Mouse (Mus musculus) hindbrain, embryonic 16.5 days (tissue): Measurements from ENCODE around the gene Snrpf. TPM values are rescaled to one million over a fixed set of nuclear protein-coding genes. Genes with fewer than 3 reads are reported as not detected.
A peak's percentile ranks its signal among the peaks of the same experiment; 100 is the strongest.

Source experiments
- ATAC-seq: fragments of 200-750 bp; cut with Nextera tagmentation; 2 replicates; pipeline ENCODE4 v1.8.0; 2017; ENCODE audit warnings: moderate TSS enrichment, moderate library complexity
- H3K27ac ChIP-seq: fragments of 300-500 bp; sonication (generic); 2 replicates; pipeline ENCODE4 v1.5.1; 2014; ENCODE audit warnings: low read depth, mild to moderate bottlenecking, control low read depth, low read length, moderate library complexity
- H3K27me3 ChIP-seq: fragments of 300-500 bp; sonication (generic); replicated peaks from 2 replicates; pipeline ENCODE4 v1.6.1; 2014; ENCODE audit warnings: low read length; ENCODE audit not compliant: control insufficient read depth, insufficient read depth
- H3K36me3 ChIP-seq: fragments of 300-500 bp; sonication (generic); 2 replicates; pipeline ENCODE4 v1.6.1; 2014; ENCODE audit warnings: mild to moderate bottlenecking, low read length, moderate library complexity, mixed read lengths; ENCODE audit not compliant: control insufficient read depth, insufficient read depth
- H3K4me1 ChIP-seq: fragments of 300-500 bp; sonication (generic); 2 replicates; pipeline ENCODE4 v1.6.1; 2014; ENCODE audit warnings: low read depth, low read length; ENCODE audit not compliant: control insufficient read depth, insufficient read depth
- H3K4me2 ChIP-seq: fragments of 300-500 bp; sonication (generic); 2 replicates; pipeline ENCODE4 v1.6.1; 2014; ENCODE audit warnings: mild to moderate bottlenecking, low read length, control low read depth, moderate library complexity
- H3K4me3 ChIP-seq: fragments of 300-500 bp; sonication (generic); 2 replicates; pipeline ENCODE4 v1.5.1; 2014; ENCODE audit warnings: mild to moderate bottlenecking, low read length, control low read depth, moderate library complexity
- H3K9ac ChIP-seq: fragments of 300-500 bp; sonication (generic); 2 replicates; pipeline ENCODE4 v1.6.1; 2014; ENCODE audit warnings: low read depth, mild to moderate bottlenecking, control low read depth, low read length, moderate library complexity
- H3K9me3 ChIP-seq: fragments of 300-500 bp; sonication (generic); 2 replicates; pipeline ENCODE4 v1.6.1; 2014; ENCODE audit warnings: mild to moderate bottlenecking, low read length, moderate library complexity; ENCODE audit not compliant: control insufficient read depth
- WGBS: fragments of 180-500 bp; shearing (Covaris S2); extraction: QIAGEN DNeasy Blood & Tissue Kit; methylation state at CpG from one replicate; pipeline ENCODE4 v1.1.7; 2014; 5-methylcytosine and 5-hydroxymethylcytosine counted together
- polyA plus RNA-seq: library from polyadenylated mRNA; unstranded; fragments of >200 nt; fragmentation: Nextera tagmentation; extraction: Ambion mirVana; gene quantifications from 2 replicates; pipeline ENCODE4 v1.2.1, GENCODE M21; 2015

Snrpf gene
- polyA plus RNA-seq, 1 experiment from 2014 or later, result 54.7 TPM

DNA sequence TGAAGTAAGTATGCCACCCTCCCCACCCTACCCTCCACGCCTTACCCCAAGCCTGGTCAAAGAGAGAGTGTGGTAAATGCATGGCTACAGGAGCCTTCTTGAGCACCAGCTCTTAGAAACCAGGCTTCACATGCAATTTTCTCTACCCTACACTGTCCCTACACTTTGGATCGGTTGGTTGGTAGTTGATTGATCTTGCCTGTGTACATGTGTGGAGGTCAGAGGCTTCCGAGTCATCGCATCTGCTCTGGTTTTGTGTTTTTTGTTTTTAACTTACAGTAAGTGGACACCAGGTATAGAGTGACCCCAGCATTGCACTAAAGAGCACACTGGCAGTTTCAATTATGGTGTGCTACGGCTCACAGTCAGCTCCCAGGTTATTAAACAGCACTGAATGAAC is 45.3 kb downstream of the Snrpf start:
- 76% methylated on average over 5 of the region's 5 CpGs for WGBS
- Histone ChIP-seq H3K27ac (no peak overlapping the region), H3K27me3 (no peaks in the 10 kb centered on the region), H3K4me1 (peaks cover 7% of the 10 kb centered on the region), H3K36me3 (no peaks in the 10 kb centered on the region), H3K4me3 (no peak overlapping the region), H3K9me3 (no peaks in the 10 kb centered on the region), H3K9ac (no peak overlapping the region), H3K4me2 (no peak overlapping the region)
- no peak for ATAC-seq

DNA sequence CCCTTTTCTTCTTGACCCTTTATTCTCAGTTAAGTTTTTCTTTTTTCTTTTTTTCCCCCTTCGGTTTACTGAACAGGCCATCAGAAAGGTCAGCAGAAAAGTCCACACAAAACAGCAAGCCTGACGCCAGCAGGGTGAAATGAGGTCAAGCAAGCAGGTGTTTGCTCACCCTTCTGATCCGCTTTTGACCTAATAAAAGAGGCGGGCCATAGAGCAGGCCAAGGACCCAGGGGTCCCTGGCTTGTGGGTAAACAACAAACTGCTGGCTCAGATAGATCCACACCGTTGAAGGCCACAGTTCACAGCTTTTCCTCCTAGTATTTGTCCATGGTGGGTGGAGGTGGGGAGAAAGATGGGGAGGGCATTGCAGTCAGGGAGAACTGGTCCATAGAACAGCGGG is 46.3 kb downstream of the Snrpf start:
- no peaks in the 10 kb centered on the region for H3K36me3 ChIP-seq
- H3K27ac ChIP-seq, result no peak overlapping the region
- 53% methylated on average over 6 of the region's 6 CpGs for WGBS
- no peak overlapping the region for H3K4me2 ChIP-seq
- peaks cover 7% of the 10 kb centered on the region for H3K4me1 ChIP-seq
- no peak for ATAC-seq
- no peaks in the 10 kb centered on the region for H3K27me3 ChIP-seq
- H3K9me3 ChIP-seq, result no peaks in the 10 kb centered on the region
- H3K9ac ChIP-seq, result no peak overlapping the region
- H3K4me3 ChIP-seq, result no peak overlapping the region

DNA sequence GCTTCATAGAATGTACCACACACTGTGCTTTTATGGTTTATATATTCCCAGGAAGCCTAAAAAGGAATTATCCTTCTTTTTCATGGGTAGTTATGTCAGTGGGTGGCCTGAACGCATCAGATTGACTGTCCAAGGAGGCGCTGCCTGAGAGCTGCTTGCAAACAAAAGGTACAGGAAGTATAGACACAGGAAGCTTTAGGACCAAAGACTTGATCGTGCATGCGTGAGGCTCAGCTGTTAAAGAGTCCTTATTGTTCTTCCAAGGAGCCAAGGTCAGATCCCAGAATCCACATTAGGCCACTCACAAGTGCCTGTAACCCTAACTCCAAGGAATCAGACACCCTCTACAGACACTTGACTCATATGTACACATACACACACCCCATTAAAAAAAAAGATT is 47.1 kb downstream of the Snrpf start:
- H3K4me2 ChIP-seq, result no peak overlapping the region; the same call in 1 of the 2 replicates

DNA sequence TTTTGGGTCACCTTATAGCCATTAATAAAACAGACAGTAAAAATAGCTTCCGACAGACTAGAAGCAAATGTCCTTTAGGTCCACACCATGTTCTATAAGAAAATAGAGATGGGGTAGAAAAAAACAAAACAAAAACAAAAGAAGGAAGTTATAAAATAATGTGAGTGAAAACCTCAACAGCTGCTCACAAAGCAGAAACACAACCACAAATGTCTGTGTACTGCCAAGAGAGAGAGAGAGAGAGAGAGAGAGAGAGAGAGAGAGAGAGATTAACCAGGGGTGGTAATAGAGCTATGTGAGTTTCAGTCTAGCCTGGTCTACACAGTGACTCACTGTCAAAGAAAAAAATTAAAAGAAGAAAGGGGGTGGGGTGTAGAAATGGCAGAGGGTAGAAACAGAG is 47.9 kb downstream of the Snrpf start:
- Histone ChIP-seq H3K4me3 (no peak overlapping the region), H3K27me3 (no peaks in the 10 kb centered on the region; the same call in 1 of the 2 replicates), H3K9ac (no peak overlapping the region), H3K27ac (no peak overlapping the region), H3K9me3 (no peaks in the 10 kb centered on the region), H3K4me1 (peaks cover 7% of the 10 kb centered on the region), H3K4me2 (no peak overlapping the region), H3K36me3 (no peaks in the 10 kb centered on the region)
- 85% methylated on average over 1 of the region's 1 CpGs for WGBS
- no peak for ATAC-seq

More for the DNA sequence above, 47.1 kb downstream of the Snrpf start:
- no peak for ATAC-seq
- 22% methylated on average over 4 of the region's 4 CpGs for WGBS
- Histone ChIP-seq H3K9ac (no peak overlapping the region), H3K27ac (no peak overlapping the region), H3K4me1 (peaks cover 7% of the 10 kb centered on the region), H3K9me3 (no peaks in the 10 kb centered on the region), H3K36me3 (no peaks in the 10 kb centered on the region), H3K27me3 (no peaks in the 10 kb centered on the region), H3K4me3 (no peak overlapping the region)

DNA sequence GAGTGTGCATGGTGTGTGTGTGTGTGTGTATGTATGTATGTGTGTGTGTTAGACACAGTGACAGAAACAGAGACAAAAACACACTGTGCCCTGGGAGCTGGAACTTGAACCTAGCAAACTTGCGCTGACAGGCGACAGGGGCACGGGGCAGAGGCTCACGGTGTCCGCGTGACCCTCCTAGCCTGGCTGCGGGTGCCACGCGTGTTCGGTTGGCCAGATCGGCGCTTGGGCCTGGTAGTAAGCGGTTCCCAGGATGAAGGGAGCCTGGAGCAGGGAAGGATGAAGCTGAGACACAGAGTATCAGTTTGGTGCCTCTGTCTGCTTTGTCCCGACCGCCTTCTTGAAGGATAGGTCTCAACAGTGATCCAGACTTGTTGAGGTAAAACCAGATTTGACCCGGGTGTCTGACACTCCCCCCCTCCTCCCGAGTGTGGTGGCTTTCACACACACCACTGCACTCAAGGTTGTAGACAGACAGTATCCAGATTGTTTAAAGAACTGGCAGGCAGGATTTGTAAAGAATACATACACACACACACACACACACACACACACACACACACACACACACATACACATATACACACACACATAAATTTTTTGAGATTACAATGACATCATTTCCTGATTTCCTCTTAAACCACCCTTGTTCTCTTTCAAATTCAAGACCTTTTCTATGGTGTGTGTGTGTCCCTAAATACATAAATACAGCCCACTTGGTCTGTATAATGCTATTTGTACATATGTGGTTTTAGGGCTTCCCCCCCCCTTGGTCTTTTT is 48.9 kb downstream of the Snrpf start, which contains the start of gene Ccdc38:
Gene Ccdc38, plus strand, starts transcription at position 202 of the 780 bp plus-strand sequence.
- Histone ChIP-seq H3K27me3 (no peaks in the 10 kb centered on the region; the same call in 1 of the 2 replicates), H3K9me3 (no peaks in the 10 kb centered on the region), H3K4me2 (peak within 1 kb of the TSS; percentile 74), H3K4me1 (peaks cover 7% of the 10 kb centered on the region), H3K27ac (no peak within 1 kb of the TSS), H3K9ac (peak within 1 kb of the TSS; percentile 51), H3K36me3 (no peaks in the 10 kb centered on the region), H3K4me3 (peak within 1 kb of the TSS; percentile 43)
- no peak; the same call in none of the 2 replicates for ATAC-seq
- 69% methylated on average over 17 of the region's 17 CpGs for WGBS

DNA sequence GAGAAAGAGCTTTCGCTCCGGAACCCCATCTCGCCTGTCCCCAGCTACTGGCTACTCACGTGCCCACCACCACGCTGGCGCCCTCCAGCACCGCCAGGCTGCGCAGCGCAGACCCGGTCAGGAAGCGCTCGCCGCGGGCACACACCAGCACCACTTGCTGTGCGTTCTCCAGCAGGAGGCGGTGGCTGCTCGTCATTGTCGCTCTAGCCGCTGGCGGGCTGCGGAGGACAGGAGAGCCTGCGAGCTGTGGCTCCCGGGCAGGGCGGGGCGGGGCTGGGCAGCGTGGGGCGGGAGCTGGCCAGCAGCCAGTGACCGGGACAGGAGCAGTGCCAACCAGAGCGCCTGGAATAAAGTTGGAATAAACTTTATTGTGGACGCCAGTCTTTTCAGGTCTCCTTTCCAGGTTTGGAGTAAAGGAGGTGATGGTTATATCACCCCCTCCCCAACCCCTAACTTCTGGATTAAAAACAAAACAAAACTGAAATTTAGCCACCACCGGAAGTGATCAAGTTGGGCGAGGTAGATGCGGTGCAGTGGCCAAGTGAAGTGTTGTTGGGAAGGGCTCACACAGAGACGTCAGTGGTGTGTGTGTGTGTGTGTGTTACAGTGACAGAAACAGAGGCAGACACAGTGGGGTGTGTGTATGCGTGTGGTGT is 49.6 kb downstream of the Snrpf start, which contains the start of gene Amdhd1:
Gene Amdhd1, minus strand, starts transcription at position 259 of the 656 bp plus-strand sequence.
- 4% methylated on average over 35 of the region's 35 CpGs for WGBS
- Histone ChIP-seq H3K27me3 (peaks cover 3% of the 10 kb centered on the region), H3K27ac (no peak within 1 kb of the TSS), H3K9ac (peak within 1 kb of the TSS; percentile 51), H3K4me1 (peaks cover 7% of the 10 kb centered on the region), H3K9me3 (no peaks in the 10 kb centered on the region), H3K4me3 (peak within 1 kb of the TSS; percentile 43), H3K4me2 (peak within 1 kb of the TSS; percentile 74), H3K36me3 (no peaks in the 10 kb centered on the region)
- ATAC-seq, result peak; percentile 93

DNA sequence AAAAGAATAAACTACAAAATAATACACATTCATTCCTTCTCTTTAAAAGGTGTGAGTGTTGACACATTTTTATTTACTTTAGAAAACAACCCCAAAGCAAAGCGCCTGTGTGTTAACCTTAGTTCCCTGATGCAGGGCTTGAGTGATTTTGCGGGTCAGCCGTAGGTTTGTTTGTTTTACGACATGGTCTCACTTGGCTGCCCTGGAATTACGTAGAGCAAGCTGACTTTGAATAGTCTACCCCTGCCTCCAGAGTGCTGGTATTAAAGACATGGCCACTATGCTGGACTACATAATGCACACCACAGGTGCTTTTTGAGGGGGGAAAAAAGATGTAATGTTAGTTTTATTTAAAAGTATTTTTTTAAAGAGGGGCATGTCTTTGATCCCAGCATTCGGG is 50.7 kb downstream of the Snrpf start:
- no peaks in the 10 kb centered on the region for H3K36me3 ChIP-seq

DNA sequence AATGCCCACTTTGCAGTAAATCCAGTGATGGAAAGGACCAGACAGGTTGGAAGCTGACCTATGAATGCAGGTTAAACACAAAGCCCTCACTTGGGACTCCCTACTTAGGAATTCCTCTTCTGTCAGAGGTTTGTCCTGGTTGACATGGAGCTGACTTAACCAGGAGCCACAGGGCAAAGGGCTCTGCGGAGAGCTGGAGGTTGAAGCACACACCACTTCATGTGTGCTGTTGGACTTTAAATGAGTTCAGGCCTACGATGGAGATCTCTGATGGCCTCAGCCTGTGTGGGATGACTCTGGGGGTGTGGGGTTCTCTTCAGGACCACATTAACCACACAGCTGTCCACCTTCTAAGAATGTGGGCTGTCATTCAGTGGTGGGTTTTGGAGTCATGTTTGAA is 51.2 kb downstream of the Snrpf start:
- Histone ChIP-seq H3K4me1 (peaks cover 11% of the 10 kb centered on the region), H3K27me3 (peaks cover 3% of the 10 kb centered on the region), H3K36me3 (no peaks in the 10 kb centered on the region), H3K4me2 (no peak overlapping the region), H3K27ac (no peak overlapping the region), H3K4me3 (no peak overlapping the region), H3K9me3 (no peaks in the 10 kb centered on the region), H3K9ac (no peak overlapping the region)
- no peak for ATAC-seq
- 84% methylated on average over 2 of the region's 2 CpGs for WGBS

More for the DNA sequence above, 50.7 kb downstream of the Snrpf start:
- Histone ChIP-seq H3K27ac (no peak overlapping the region), H3K9me3 (no peaks in the 10 kb centered on the region), H3K4me2 (no peak overlapping the region), H3K27me3 (peaks cover 3% of the 10 kb centered on the region), H3K9ac (no peak overlapping the region), H3K4me1 (peaks cover 11% of the 10 kb centered on the region), H3K4me3 (no peak overlapping the region)
- no peak for ATAC-seq
- 65% methylated on average over 6 of the region's 6 CpGs for WGBS
